Mouse (Mus musculus) C2C12 (cell line): ENCODE measurements at regions not wholly inside any gene's neighbourhood (a gene's known extent, or its start where the extent isn't known, plus 50 kb on each side); places are given as distances from the start of the nearest gene placed in this dataset.

Experiments used
- CEBPB ChIP-seq: IDR thresholded peaks from one replicate; pipeline ENCODE4 v1.6.1; 2011; ENCODE audit warnings: low read depth, mild to moderate bottlenecking, control low read depth, moderate library complexity
- CTCF ChIP-seq: IDR thresholded peaks from one replicate; pipeline ENCODE4 v1.5.1; 2011; ENCODE audit not compliant: control insufficient read depth, insufficient read depth, insufficient read length
- FOSL1 ChIP-seq: IDR thresholded peaks from one replicate; pipeline ENCODE4 v1.8.0; 2011; ENCODE audit warnings: mild to moderate bottlenecking, low read length; ENCODE audit not compliant: poor library complexity, insufficient read depth, severe bottlenecking
- MAX ChIP-seq: IDR thresholded peaks from one replicate; pipeline ENCODE4 v1.6.1; 2011; ENCODE audit warnings: mild to moderate bottlenecking, control low read depth
- MYOG ChIP-seq: IDR thresholded peaks from one replicate; pipeline ENCODE4 v1.6.1; 2011; ENCODE audit not compliant: control insufficient read depth, insufficient read length; ENCODE audit errors: extremely low read depth
- USF1 ChIP-seq: IDR thresholded peaks from one replicate; pipeline ENCODE4 v1.6.1; 2011; ENCODE audit warnings: low read depth, mild to moderate bottlenecking, control low read depth, moderate library complexity

DNA sequence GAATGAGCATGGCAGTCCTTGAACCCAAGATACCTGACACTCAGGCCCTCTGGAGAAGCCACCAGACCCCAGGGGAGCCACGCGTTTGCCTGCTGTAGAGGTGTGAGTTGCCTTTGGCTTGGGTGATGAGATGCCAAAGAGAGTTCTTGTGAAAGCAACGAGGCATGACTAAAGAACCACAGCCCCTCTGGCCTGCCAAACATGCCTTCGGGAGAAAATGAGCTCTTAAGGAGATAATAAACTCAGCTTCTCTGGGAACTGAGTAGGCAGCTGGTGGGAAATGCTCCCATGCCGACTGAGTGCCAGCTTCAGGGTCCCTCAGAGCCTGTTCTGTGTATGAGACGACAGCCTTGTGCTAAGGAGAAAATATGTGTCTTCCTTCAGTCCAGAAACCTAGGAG, 160.1 kb downstream of the Klhl25 start:
- TF ChIP-seq CTCF (no peak), MYOG (no peak), MAX (no peak), FOSL1 (no peak), USF1 (no peak), CEBPB (no peak)
